Mouse (Mus musculus): Measurements from ENCODE around the gene Smoc1. TPM values are rescaled to one million over a fixed set of nuclear protein-coding genes. Genes with fewer than 3 reads are reported as not detected.

The Smoc1 gene
- total and polyA plus RNA-seq, 2 experiments from 2014 or later: 2.7 to 5.9 TPM

- Histone ChIP-seq H3K27me3 (ENCODE audit: control insufficient read depth, insufficient read depth, low read length) (no peaks in the 10 kb centered on the region), H3K36me3 (replicated peaks; ENCODE audit: control insufficient read depth, insufficient read depth, low read length) (no peaks in the 10 kb centered on the region), H3K4me2 (ENCODE audit: low read depth, low read length) (no peak overlapping the region), H3K27ac (ENCODE audit: low read depth) (no peak overlapping the region), H3K9ac (replicated peaks; ENCODE audit: low read depth, low read length) (no peak overlapping the region), H3K4me1 (ENCODE audit: control insufficient read depth, insufficient read depth) (no peaks in the 10 kb centered on the region), H3K9me3 (replicated peaks; ENCODE audit: control insufficient read depth, low read length) (no peaks in the 10 kb centered on the region), H3K4me3 (ENCODE audit: low read depth, low read length) (no peak overlapping the region)
- 37% methylated on average over 4 of the region's 4 CpGs for WGBS
- ATAC-seq (ENCODE audit: insufficient read depth, low read depth) (no peak), DNase-seq (ENCODE audit: low spot score) (no peak)
- TF ChIP-seq EP300 (IDR thresholded peaks at IDR 0.05; ENCODE audit: low read depth): no peak
These were observed 104.5 kb downstream of the Smoc1 start for GRCm38 (mm10) chr12:81131114-81131513.

GRCm38 (mm10) chr12:81133055-81133665 lies 106.6 kb downstream of the Smoc1 start:
- H3K27me3 ChIP-seq (ENCODE audit: control insufficient read depth, insufficient read depth, low read length): no peaks in the 10 kb centered on the region
- H3K36me3 ChIP-seq (replicated peaks; ENCODE audit: control insufficient read depth, insufficient read depth, low read length): no peaks in the 10 kb centered on the region
- no peaks in the 10 kb centered on the region for H3K4me1 ChIP-seq (ENCODE audit: control insufficient read depth, insufficient read depth)
- ATAC-seq (ENCODE audit: insufficient read depth, low read depth): no peak
- H3K4me3 ChIP-seq (ENCODE audit: low read depth, low read length): no peak overlapping the region
- no peaks in the 10 kb centered on the region for H3K9me3 ChIP-seq (replicated peaks; ENCODE audit: control insufficient read depth, low read length)
- 61% methylated on average over 4 of the region's 4 CpGs for WGBS
- TF ChIP-seq EP300 (IDR thresholded peaks at IDR 0.05; ENCODE audit: low read depth) (no peak), CTCF (IDR thresholded peaks at IDR 0.05; ENCODE audit: low read depth) (no peak)
- DNase-seq (ENCODE audit: low spot score): no peak
- H3K27ac ChIP-seq (ENCODE audit: low read depth): no peak overlapping the region
- no peak overlapping the region for H3K9ac ChIP-seq (replicated peaks; ENCODE audit: low read depth, low read length)
- H3K4me2 ChIP-seq (ENCODE audit: low read depth, low read length): no peak overlapping the region

- no peak overlapping the region for H3K4me3 ChIP-seq (ENCODE audit: low read depth, low read length)
These were observed 111.6 kb downstream of the Smoc1 start for GRCm38 (mm10) chr12:81138217-81138616.

GRCm38 (mm10) chr12:81139463-81139862 lies 112.9 kb downstream of the Smoc1 start:
- Histone ChIP-seq H3K4me1 (ENCODE audit: control insufficient read depth, insufficient read depth) (peaks cover 4% of the 10 kb centered on the region; the same call in 1 of the 2 replicates), H3K36me3 (replicated peaks; ENCODE audit: control insufficient read depth, insufficient read depth, low read length) (no peaks in the 10 kb centered on the region), H3K27ac (ENCODE audit: low read depth) (no peak overlapping the region), H3K4me3 (ENCODE audit: low read depth, low read length) (no peak overlapping the region), H3K9me3 (replicated peaks; ENCODE audit: control insufficient read depth, low read length) (no peaks in the 10 kb centered on the region), H3K27me3 (ENCODE audit: control insufficient read depth, insufficient read depth, low read length) (no peaks in the 10 kb centered on the region), H3K9ac (replicated peaks; ENCODE audit: low read depth, low read length) (no peak overlapping the region), H3K4me2 (ENCODE audit: low read depth, low read length) (no peak overlapping the region)
- ATAC-seq (ENCODE audit: insufficient read depth, low read depth) (no peak), DNase-seq (ENCODE audit: low spot score) (no peak)
- no peak for TF ChIP-seq EP300 (IDR thresholded peaks at IDR 0.05; ENCODE audit: low read depth)
- no peak for TF ChIP-seq CTCF (IDR thresholded peaks at IDR 0.05; ENCODE audit: low read depth)
- whole genome bisulfite sequencing: 76% methylated on average over 6 of the region's 6 CpGs

More at GRCm38 (mm10) chr12:81138217-81138616, 111.6 kb downstream of the Smoc1 start:
- DNase-seq (ENCODE audit: low spot score) (no peak), ATAC-seq (ENCODE audit: insufficient read depth, low read depth) (no peak)
- 75% methylated on average over 6 of the region's 6 CpGs for WGBS
- no peak for TF ChIP-seq EP300 (IDR thresholded peaks at IDR 0.05; ENCODE audit: low read depth)
- TF ChIP-seq CTCF (IDR thresholded peaks at IDR 0.05; ENCODE audit: low read depth): no peak
- Histone ChIP-seq H3K4me1 (ENCODE audit: control insufficient read depth, insufficient read depth) (no peaks in the 10 kb centered on the region), H3K4me2 (ENCODE audit: low read depth, low read length) (no peak overlapping the region), H3K9ac (replicated peaks; ENCODE audit: low read depth, low read length) (no peak overlapping the region), H3K27me3 (ENCODE audit: control insufficient read depth, insufficient read depth, low read length) (no peaks in the 10 kb centered on the region), H3K36me3 (replicated peaks; ENCODE audit: control insufficient read depth, insufficient read depth, low read length) (no peaks in the 10 kb centered on the region), H3K9me3 (replicated peaks; ENCODE audit: control insufficient read depth, low read length) (no peaks in the 10 kb centered on the region), H3K27ac (ENCODE audit: low read depth) (no peak overlapping the region)

- H3K9me3 ChIP-seq (replicated peaks; ENCODE audit: control insufficient read depth, low read length): no peaks in the 10 kb centered on the region
- H3K4me1 ChIP-seq (ENCODE audit: control insufficient read depth, insufficient read depth): peaks cover 6% of the 10 kb centered on the region; the same call in 1 of the 2 replicates
- WGBS: 56% methylated on average over 9 of the region's 9 CpGs
- no peaks in the 10 kb centered on the region for H3K27me3 ChIP-seq (ENCODE audit: control insufficient read depth, insufficient read depth, low read length)
- ATAC-seq (ENCODE audit: insufficient read depth, low read depth): peak; percentile 44; the same call in 1 of the 2 replicates
- H3K9ac ChIP-seq (replicated peaks; ENCODE audit: low read depth, low read length): no peak overlapping the region
- no peak overlapping the region for H3K4me2 ChIP-seq (ENCODE audit: low read depth, low read length)
- no peak overlapping the region for H3K27ac ChIP-seq (ENCODE audit: low read depth)
- no peak for DNase-seq (ENCODE audit: low spot score)
- TF ChIP-seq CTCF (IDR thresholded peaks at IDR 0.05; ENCODE audit: low read depth) (no peak), EP300 (IDR thresholded peaks at IDR 0.05; ENCODE audit: low read depth) (no peak)
- H3K36me3 ChIP-seq (replicated peaks; ENCODE audit: control insufficient read depth, insufficient read depth, low read length): no peaks in the 10 kb centered on the region
- no peak overlapping the region for H3K4me3 ChIP-seq (ENCODE audit: low read depth, low read length)
These were observed 114.2 kb downstream of the Smoc1 start for GRCm38 (mm10) chr12:81140594-81141328.
